Mouse (Mus musculus) embryonic stem cell, embryonic (primary cell): ENCODE data around the gene Ghr.

ENCODE experiments used
- CTCF ChIA-PET, 4 experiments: fragments of 300-600 bp in 2 of 4; fragments of 350-600 bp in 2 of 4; sonication (Branson Sonifier 250); formaldehyde crosslinking; loops; one replicate each; lab custom pipeline; 2022; ENCODE audit warnings: inconsistent platforms in 2 of 4; lab: Charles Lee
- POLR2A ChIA-PET, 4 experiments: fragments of 300-600 bp in 2 of 4; fragments of 350-600 bp in 2 of 4; sonication (Branson Sonifier 250); formaldehyde crosslinking; loops; one replicate each; lab custom pipeline; 2022; ENCODE audit warnings: antibody characterized with exemption in 4 of 4, inconsistent platforms in 1 of 4; lab: Charles Lee

The Ghr gene

GRCm38 (mm10) chr15:3341806-3342582 is 241.3 kb downstream of the Ghr start:
- POLR2A ChIA-PET = no interaction called here
- CTCF ChIA-PET = no interaction called here

GRCm38 (mm10) chr15:3339847-3340246 is 243.4 kb downstream of the Ghr start:
- POLR2A ChIA-PET = no interaction called here
- CTCF ChIA-PET = no interaction called here

- ChIA-PET POLR2A (no interaction called here), CTCF (no interaction called here)
Observed at GRCm38 (mm10) chr15:3332517-3332916, 250.8 kb downstream of the Ghr start.

GRCm38 (mm10) chr15:3331813-3332212 is 251.5 kb downstream of the Ghr start:
- CTCF ChIA-PET = interaction anchor here in 1 of 4 experiments (0.5 kb wide), 1 partner anchor 9 kb away, joined by 5 read pairs; no protein-coding TSS in a partner anchor

GRCm38 (mm10) chr15:3330291-3330690 is 253.0 kb downstream of the Ghr start:
- ChIA-PET POLR2A (no interaction called here), CTCF (no interaction called here)

More at GRCm38 (mm10) chr15:3331813-3332212, 251.5 kb downstream of the Ghr start:
- POLR2A ChIA-PET = no interaction called here

- CTCF ChIA-PET = no interaction called here
Observed at GRCm38 (mm10) chr15:3323041-3323440, 260.3 kb downstream of the Ghr start.

GRCm38 (mm10) chr15:3319929-3320328 is 263.4 kb downstream of the Ghr start:
- ChIA-PET CTCF (no interaction called here), POLR2A (no interaction called here)

More at GRCm38 (mm10) chr15:3323041-3323440, 260.3 kb downstream of the Ghr start:
- POLR2A ChIA-PET = no interaction called here

GRCm38 (mm10) chr15:3316617-3317016 is 266.7 kb downstream of the Ghr start:
- ChIA-PET CTCF (no interaction called here), POLR2A (no interaction called here)

- ChIA-PET POLR2A (no interaction called here), CTCF (interaction anchor here in 1 of 4 experiments (0.6 kb wide), 1 partner anchor 11 kb away, joined by 3 read pairs; no protein-coding TSS in a partner anchor)
Observed at GRCm38 (mm10) chr15:3312937-3313336, 270.4 kb downstream of the Ghr start.

- ChIA-PET POLR2A (interaction anchor here in 1 of 4 experiments (0.7 kb wide), 1 partner anchor 77 kb away, joined by 3 read pairs; no protein-coding TSS in a partner anchor), CTCF (interaction anchor here in 1 of 4 experiments (0.6 kb wide), 1 partner anchor 15 kb away, joined by 4 read pairs; no protein-coding TSS in a partner anchor)
Observed at GRCm38 (mm10) chr15:3309856-3310255, 273.4 kb downstream of the Ghr start.

- CTCF ChIA-PET = no interaction called here
Observed at GRCm38 (mm10) chr15:3303426-3303825, 279.9 kb downstream of the Ghr start, which contains the start of gene Ccdc152. Gene Ccdc152 (minus strand): TSS chr15:3303526.

GRCm38 (mm10) chr15:3300361-3301100 is 282.8 kb downstream of the Ghr start:
- CTCF ChIA-PET = no interaction called here
- POLR2A ChIA-PET = no interaction called here

More at GRCm38 (mm10) chr15:3303426-3303825, 279.9 kb downstream of the Ghr start, which contains the start of gene Ccdc152:
- POLR2A ChIA-PET = interaction anchor here in 1 of 4 experiments (1.4 kb wide), 2 partner anchors 9 to 25 kb away, joined by 3 read pairs; no protein-coding TSS in a partner anchor

GRCm38 (mm10) chr15:3297615-3298014 is 285.7 kb downstream of the Ghr start:
- ChIA-PET CTCF (interaction anchor here in 1 of 4 experiments (0.6 kb wide), 1 partner anchor 611 kb away, joined by 3 read pairs; no protein-coding TSS in a partner anchor), POLR2A (no interaction called here)

GRCm38 (mm10) chr15:3295986-3296385 is 287.3 kb downstream of the Ghr start:
- ChIA-PET POLR2A (no interaction called here), CTCF (no interaction called here)

GRCm38 (mm10) chr15:3293477-3293876 is 289.8 kb downstream of the Ghr start:
- CTCF ChIA-PET = no interaction called here
- POLR2A ChIA-PET = interaction anchor here in 1 of 4 experiments (1.2 kb wide), 1 partner anchor 9 kb away, joined by 3 read pairs; the partner anchor contains the start of gene Ccdc152

- ChIA-PET CTCF (no interaction called here), POLR2A (no interaction called here)
Observed at GRCm38 (mm10) chr15:3290435-3290834, 292.9 kb downstream of the Ghr start.

GRCm38 (mm10) chr15:3286032-3286431 is 297.3 kb downstream of the Ghr start:
- POLR2A ChIA-PET = no interaction called here
- CTCF ChIA-PET = no interaction called here

GRCm38 (mm10) chr15:3281737-3282136 is 301.6 kb downstream of the Ghr start:
- ChIA-PET POLR2A (no interaction called here), CTCF (no interaction called here)

- ChIA-PET POLR2A (no interaction called here), CTCF (no interaction called here)
Observed at GRCm38 (mm10) chr15:3281216-3281615, 302.1 kb downstream of the Ghr start.
